Mouse (Mus musculus): Measurements from ENCODE around the gene Cntnap1. TPM values are rescaled to one million over a fixed set of nuclear protein-coding genes. Genes with fewer than 3 reads are reported as not detected.

Gene Cntnap1
- polyA plus RNA-seq, 1 experiment from 2014 or later, result 0.97 TPM

- H3K27ac ChIP-seq, result 0 out of 2 replicates have a peak within 1 kb of the TSS, but pooled peaks have one; percentile 4
- 24% methylated on average over 14 of the region's 14 CpGs for WGBS
- H3K9me3 ChIP-seq (replicated peaks), result no peaks in the 10 kb centered on the region
- H3K4me2 ChIP-seq (replicated peaks), result peak within 1 kb of the TSS; percentile 62
- peaks cover 52% of the 10 kb centered on the region for H3K4me1 ChIP-seq
- peak within 1 kb of the TSS; percentile 54 for H3K9ac ChIP-seq
- ATAC-seq (ENCODE audit: low FRiP score), result no peak
- H3K36me3 ChIP-seq, result no peaks in the 10 kb centered on the region
- peak within 1 kb of the TSS; percentile 35 for H3K4me3 ChIP-seq
- H3K27me3 ChIP-seq, result peaks cover 70% of the 10 kb centered on the region
Measured at GRCm38 (mm10) chr11:101174851-101175628, 4.7 kb downstream of the Cntnap1 start, which contains the start of gene Ccr10. Gene Ccr10, minus strand, starts transcription at chr11:101175443.

GRCm38 (mm10) chr11:101175636-101176116 is 5.4 kb downstream of the Cntnap1 start:
- Histone ChIP-seq H3K9ac (peak overlapping the region; percentile 54), H3K4me2 (replicated peaks) (peak overlapping the region; percentile 62), H3K4me3 (peak overlapping the region; percentile 35), H3K9me3 (replicated peaks) (no peaks in the 10 kb centered on the region), H3K27ac (0 out of 2 replicates have a peak overlapping the region, but pooled peaks have one; percentile 4), H3K27me3 (peaks cover 69% of the 10 kb centered on the region), H3K36me3 (no peaks in the 10 kb centered on the region), H3K4me1 (peaks cover 45% of the 10 kb centered on the region)
- no peak for ATAC-seq (ENCODE audit: low FRiP score)
- 14% methylated on average over 11 of the region's 11 CpGs for WGBS

- Histone ChIP-seq H3K27me3 (peaks cover 69% of the 10 kb centered on the region), H3K9me3 (replicated peaks) (no peaks in the 10 kb centered on the region), H3K4me1 (peaks cover 45% of the 10 kb centered on the region), H3K9ac (peak overlapping the region; percentile 54), H3K4me2 (replicated peaks) (peak overlapping the region; percentile 55), H3K4me3 (peak overlapping the region; percentile 35), H3K27ac (0 out of 2 replicates have a peak overlapping the region, but pooled peaks have one; percentile 4), H3K36me3 (no peaks in the 10 kb centered on the region)
- no peak for ATAC-seq (ENCODE audit: low FRiP score)
- WGBS, result under 1% methylated on average over 25 of the region's 25 CpGs
Measured at GRCm38 (mm10) chr11:101176117-101176691, 5.9 kb downstream of the Cntnap1 start.

DNA sequence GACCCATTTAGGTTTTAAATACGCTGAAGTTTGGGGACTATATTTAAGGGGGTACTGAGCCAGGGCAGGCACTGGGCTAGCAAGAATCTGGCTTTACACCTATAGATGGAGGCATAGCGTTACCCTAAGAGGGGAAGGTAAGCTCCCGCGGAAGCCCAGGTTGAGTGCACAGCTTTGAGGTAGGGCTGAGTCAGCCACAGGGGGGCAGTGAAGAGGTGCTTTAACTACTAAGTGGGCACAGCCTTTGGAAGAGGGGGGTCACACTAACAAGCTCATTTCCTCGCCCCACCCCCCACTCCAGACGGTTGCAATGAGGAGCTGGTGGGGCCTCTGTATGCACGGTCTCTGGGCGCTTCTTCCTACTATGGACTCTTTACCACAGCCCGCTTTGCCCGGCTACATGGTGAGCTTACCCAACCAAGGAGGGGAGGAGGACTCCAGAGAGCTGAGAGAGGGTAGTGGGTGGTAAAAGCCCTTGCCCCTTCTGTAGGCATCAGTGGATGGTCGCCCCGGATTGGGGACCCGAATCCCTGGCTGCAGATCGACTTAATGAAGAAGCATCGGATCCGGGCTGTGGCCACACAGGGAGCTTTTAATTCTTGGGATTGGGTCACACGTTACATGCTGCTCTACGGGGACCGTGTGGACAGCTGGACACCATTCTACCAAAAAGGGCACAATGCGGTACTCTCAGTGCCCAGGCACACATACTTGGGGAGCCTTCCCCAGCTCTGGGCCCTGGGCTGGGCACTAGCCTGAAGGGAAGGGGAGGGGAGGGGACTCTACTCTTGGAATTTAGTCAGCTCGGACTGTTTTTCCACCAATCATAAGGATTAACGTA is 6.8 kb downstream of the Cntnap1 start:
- H3K4me3 ChIP-seq, result peak overlapping the region; percentile 35; the same call in 1 of the 2 replicates
- no peak overlapping the region for H3K9ac ChIP-seq
- no peak overlapping the region for H3K27ac ChIP-seq
- peaks cover 69% of the 10 kb centered on the region for H3K27me3 ChIP-seq
- ATAC-seq (ENCODE audit: low FRiP score), result no peak
- peak overlapping the region; percentile 55 for H3K4me2 ChIP-seq (replicated peaks)
- H3K4me1 ChIP-seq, result peaks cover 44% of the 10 kb centered on the region
- no peaks in the 10 kb centered on the region for H3K9me3 ChIP-seq (replicated peaks)
- WGBS, result 27% methylated on average over 22 of the region's 22 CpGs
- H3K36me3 ChIP-seq, result no peaks in the 10 kb centered on the region

DNA sequence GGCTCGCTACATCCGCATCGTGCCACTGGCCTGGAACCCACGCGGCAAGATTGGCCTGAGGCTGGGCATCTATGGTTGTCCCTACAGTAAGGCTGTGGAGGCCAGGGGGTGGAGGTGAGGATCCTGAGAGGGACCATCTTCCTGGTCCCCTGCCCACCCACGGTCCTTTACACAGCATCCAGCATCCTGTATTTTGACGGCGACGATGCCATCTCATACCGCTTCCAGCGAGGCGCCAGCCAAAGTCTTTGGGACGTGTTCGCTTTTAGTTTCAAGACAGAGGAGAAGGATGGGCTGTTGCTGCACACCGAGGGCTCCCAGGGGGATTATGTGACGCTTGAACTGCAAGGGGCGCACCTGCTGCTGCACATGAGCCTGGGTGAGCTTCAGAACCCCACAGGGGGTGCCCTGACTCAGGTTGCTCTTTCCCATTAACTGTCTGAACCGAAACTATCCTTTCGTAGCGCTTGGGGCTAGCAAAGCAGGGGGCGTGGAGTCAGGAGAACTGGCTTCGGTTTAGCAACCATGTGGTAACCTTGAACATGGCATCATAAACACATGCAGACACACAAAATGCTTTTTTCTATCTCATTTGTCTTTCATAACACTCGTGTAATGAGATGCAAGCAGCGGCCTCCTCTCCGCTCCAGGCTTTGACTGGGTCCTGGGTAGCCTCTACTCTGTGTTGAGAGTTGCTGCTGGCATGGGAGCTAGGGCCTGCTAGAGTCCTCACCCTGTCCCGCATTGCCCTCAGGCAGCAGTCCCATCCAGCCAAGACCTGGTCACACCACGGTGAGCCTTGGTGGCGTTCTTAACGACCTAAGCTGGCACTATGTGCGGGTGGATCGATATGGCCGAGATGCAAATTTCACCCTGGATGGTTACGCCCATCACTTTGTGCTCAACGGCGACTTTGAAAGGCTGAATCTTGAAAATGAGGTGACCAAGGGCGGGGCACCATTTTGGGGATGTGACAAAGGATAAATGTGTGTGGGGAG is 8.0 kb downstream of the Cntnap1 start:
- no peaks in the 10 kb centered on the region for H3K36me3 ChIP-seq
- H3K27me3 ChIP-seq, result peaks cover 63% of the 10 kb centered on the region
- H3K4me1 ChIP-seq, result peaks cover 33% of the 10 kb centered on the region
- 47% methylated on average over 36 of the region's 36 CpGs for WGBS
- peak overlapping the region; percentile 16; the same call in 1 of the 2 replicates for H3K4me2 ChIP-seq (replicated peaks)
- H3K4me3 ChIP-seq, result no peak overlapping the region
- H3K9ac ChIP-seq, result no peak overlapping the region
- ATAC-seq (ENCODE audit: low FRiP score), result no peak
- no peaks in the 10 kb centered on the region for H3K9me3 ChIP-seq (replicated peaks)
- no peak overlapping the region for H3K27ac ChIP-seq

DNA sequence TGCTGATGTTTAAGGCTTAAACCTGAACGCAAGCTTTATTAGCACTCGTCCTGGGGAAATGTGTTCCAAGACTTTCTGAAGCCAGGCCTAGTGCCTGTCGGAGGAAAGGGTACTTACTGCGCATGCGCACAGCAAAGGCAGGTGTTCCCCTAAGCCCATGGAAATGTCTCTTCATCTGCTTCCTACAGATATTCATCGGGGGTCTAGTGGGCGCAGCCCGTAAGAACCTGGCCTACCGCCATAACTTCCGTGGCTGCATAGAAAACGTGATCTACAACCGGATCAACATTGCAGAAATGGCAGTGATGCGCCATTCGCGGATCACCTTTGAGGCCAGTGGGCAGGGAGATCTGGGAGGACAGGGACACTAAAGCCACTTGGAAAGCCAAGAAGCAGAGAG is 9.0 kb downstream of the Cntnap1 start:
- H3K9me3 ChIP-seq (replicated peaks), result no peaks in the 10 kb centered on the region
- no peak overlapping the region for H3K4me3 ChIP-seq
- no peak overlapping the region for H3K9ac ChIP-seq
- peaks cover 57% of the 10 kb centered on the region for H3K27me3 ChIP-seq
- no peak overlapping the region for H3K4me2 ChIP-seq (replicated peaks)
- H3K36me3 ChIP-seq, result no peaks in the 10 kb centered on the region
- 77% methylated on average over 15 of the region's 15 CpGs for WGBS
- no peak for ATAC-seq (ENCODE audit: low FRiP score)
- peaks cover 24% of the 10 kb centered on the region for H3K4me1 ChIP-seq
- no peak overlapping the region for H3K27ac ChIP-seq

- Histone ChIP-seq H3K36me3 (no peaks in the 10 kb centered on the region), H3K4me2 (replicated peaks) (no peak overlapping the region), H3K27me3 (peaks cover 48% of the 10 kb centered on the region), H3K4me3 (no peak overlapping the region), H3K27ac (no peak overlapping the region), H3K9ac (no peak overlapping the region), H3K4me1 (peaks cover 18% of the 10 kb centered on the region), H3K9me3 (replicated peaks) (no peaks in the 10 kb centered on the region)
- ATAC-seq (ENCODE audit: low FRiP score), result no peak
- 65% methylated on average over 17 of the region's 17 CpGs for WGBS
Measured at GRCm38 (mm10) chr11:101180261-101180660, 9.9 kb downstream of the Cntnap1 start.

GRCm38 (mm10) chr11:101180846-101181740 is 10.8 kb downstream of the Cntnap1 start:
- no peak overlapping the region for H3K9ac ChIP-seq
- no peaks in the 10 kb centered on the region for H3K9me3 ChIP-seq (replicated peaks)
- no peak overlapping the region for H3K4me2 ChIP-seq (replicated peaks)
- no peak overlapping the region for H3K27ac ChIP-seq
- peaks cover 15% of the 10 kb centered on the region for H3K4me1 ChIP-seq
- WGBS, result 46% methylated on average over 10 of the region's 10 CpGs
- peaks cover 40% of the 10 kb centered on the region for H3K27me3 ChIP-seq
- no peak for ATAC-seq (ENCODE audit: low FRiP score)
- H3K36me3 ChIP-seq, result no peaks in the 10 kb centered on the region
- H3K4me3 ChIP-seq, result no peak overlapping the region

DNA sequence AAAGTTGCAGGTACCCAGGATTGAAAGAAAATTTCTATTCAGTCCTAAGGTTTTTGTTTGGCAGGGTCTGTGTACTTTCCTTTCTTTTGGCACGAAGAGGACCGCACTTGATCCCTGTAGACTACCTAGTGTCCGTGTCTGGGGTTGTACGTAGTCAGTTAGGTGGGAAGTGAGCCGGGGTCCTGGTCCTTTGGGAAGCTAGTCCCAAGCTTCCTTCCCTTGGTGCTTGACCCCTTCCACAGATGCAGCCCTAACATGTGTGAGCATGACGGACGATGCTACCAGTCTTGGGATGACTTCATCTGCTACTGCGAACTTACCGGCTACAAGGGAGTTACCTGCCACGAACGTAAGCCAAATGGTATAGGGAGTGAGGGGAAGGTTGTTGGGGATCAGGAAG is 11.6 kb downstream of the Cntnap1 start:
- Histone ChIP-seq H3K27me3 (peaks cover 32% of the 10 kb centered on the region), H3K4me2 (replicated peaks) (no peak overlapping the region), H3K9ac (no peak overlapping the region), H3K4me1 (peaks cover 7% of the 10 kb centered on the region), H3K9me3 (replicated peaks) (no peaks in the 10 kb centered on the region), H3K4me3 (no peak overlapping the region), H3K27ac (no peak overlapping the region), H3K36me3 (no peaks in the 10 kb centered on the region)
- ATAC-seq (ENCODE audit: low FRiP score), result no peak
- WGBS, result 94% methylated on average over 11 of the region's 11 CpGs

DNA sequence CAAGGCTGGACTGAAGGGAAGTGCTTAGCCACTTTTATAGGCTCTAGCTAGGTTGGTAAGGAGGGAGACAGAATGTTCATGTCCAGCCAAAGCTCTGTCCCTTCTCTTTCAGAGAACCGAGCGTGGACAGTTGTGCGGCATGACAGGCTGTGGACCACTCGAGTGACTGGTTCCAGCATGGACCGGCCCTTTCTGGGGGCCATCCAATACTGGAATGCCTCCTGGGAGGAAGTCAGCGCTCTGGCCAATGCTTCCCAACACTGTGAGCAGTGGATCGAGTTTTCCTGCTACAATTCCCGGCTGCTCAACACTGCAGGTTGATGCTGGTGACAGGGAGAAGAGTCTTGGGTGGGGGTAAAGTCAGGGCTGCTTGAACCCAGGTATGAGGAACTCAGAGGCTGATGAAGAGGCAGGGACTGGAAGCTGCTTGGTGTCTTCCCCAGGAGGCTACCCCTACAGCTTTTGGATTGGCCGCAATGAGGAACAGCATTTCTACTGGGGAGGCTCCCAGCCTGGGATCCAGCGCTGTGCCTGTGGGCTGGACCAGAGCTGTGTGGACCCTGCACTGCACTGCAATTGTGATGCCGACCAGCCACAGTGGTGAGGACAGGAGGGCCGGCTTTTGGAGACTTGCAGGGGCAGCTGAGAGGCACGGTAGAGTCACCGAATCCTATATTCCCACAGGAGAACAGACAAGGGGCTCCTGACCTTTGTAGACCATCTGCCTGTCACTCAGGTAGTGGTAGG is 12.6 kb downstream of the Cntnap1 start:
- Histone ChIP-seq H3K36me3 (no peaks in the 10 kb centered on the region), H3K9ac (0 out of 2 replicates have a peak overlapping the region, but pooled peaks have one; percentile 10), H3K27me3 (peaks cover 22% of the 10 kb centered on the region), H3K27ac (no peak overlapping the region), H3K4me3 (no peak overlapping the region), H3K4me1 (peaks cover 7% of the 10 kb centered on the region), H3K4me2 (replicated peaks) (no peak overlapping the region), H3K9me3 (replicated peaks) (no peaks in the 10 kb centered on the region)
- no peak for ATAC-seq (ENCODE audit: low FRiP score)
- 72% methylated on average over 14 of the region's 14 CpGs for WGBS

All from hindbrain, embryonic 12.5 days (tissue).